Mouse (Mus musculus) c-Kit-positive CD71-negative TER-119-negative erythroid progenitor cells, embryonic 14.5 days (primary cell): ENCODE measurements around the gene Scn7a.

Experiments used
- DNase-seq: peaks from one replicate; pipeline ENCODE4 v3.0.0-alpha.2; 2013; ENCODE audit warnings: low read depth

Gene Scn7a

GRCm38 (mm10) chr2:66784765-66785164 is at the start of gene Scn7a:
Scn7a (minus strand) TSS chr2:66784914.
- DNase-seq: no peak

GRCm38 (mm10) chr2:66827729-66828128 is 43.0 kb upstream of the Scn7a start:
- DNase-seq: no peak

DNA sequence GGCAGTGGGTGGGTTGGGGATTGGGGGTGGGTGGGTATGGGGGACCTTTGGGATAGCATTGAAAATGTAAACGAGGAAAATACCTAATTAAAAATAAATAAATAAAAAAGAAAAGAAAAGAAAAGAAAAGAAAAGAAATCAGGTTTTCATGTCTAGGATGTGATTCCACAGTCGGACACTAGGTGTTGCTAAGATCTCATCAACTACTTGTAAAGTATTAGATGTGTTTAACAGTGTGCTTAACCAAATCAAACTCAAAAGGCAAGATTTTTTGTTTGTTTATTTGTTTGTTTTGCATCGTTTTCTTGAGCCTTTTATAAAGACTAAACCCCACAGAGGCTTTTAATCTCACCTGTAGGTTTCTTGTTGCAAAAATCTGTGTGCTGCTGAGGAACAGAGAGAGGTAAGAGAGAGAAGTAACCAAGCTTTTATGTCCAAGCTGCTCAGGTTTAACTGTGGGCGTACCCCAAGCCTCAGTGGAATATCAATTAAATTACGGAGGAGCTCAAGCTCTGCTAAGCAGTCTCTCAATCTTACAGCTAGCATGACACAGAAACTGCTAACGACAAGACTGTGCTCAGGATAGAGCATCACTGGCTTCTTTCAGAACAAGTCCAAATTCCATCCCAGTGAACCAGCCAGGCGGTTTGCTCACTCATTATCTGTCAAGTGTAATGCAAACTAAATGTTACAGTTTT is 35.3 kb upstream of the Scn7a start:
- DNase-seq: no peak

- DNase-seq: peak; percentile 3
These were observed 15.0 kb upstream of the Scn7a start for GRCm38 (mm10) chr2:66799676-66800249.

GRCm38 (mm10) chr2:66797493-66797892 is 12.8 kb upstream of the Scn7a start:
- no peak for DNase-seq

GRCm38 (mm10) chr2:66791629-66792028 is 6.9 kb upstream of the Scn7a start:
- no peak for DNase-seq

DNA sequence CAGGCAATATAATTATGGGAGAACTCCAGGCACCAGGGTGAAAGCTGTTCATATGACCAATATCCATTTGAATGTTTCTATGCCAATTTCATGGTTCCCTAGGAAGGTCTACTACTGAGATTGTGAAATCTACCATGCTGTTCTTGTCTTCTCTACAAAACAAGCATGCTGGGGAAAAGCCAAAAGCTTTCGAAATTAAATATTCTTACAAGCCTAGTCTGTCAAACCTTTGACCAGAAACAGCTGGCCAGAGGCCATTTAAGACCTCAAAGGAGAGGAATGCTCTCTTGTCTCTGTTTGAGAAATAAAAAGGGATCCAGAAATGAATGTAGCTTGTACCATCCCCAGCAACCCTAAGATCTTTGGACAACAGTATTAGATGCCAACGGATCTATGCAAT is 3.8 kb downstream of the Scn7a start:
- no peak for DNase-seq

- DNase-seq: no peak
These were observed 16.7 kb downstream of the Scn7a start for GRCm38 (mm10) chr2:66767980-66768379.

- no peak for DNase-seq
These were observed 19.5 kb downstream of the Scn7a start for GRCm38 (mm10) chr2:66765170-66765569.

- DNase-seq: peak; percentile 1
These were observed 21.8 kb downstream of the Scn7a start for GRCm38 (mm10) chr2:66762905-66763304.

GRCm38 (mm10) chr2:66728002-66728401 is 56.7 kb downstream of the Scn7a start:
- no peak for DNase-seq

- DNase-seq: no peak
These were observed 57.1 kb downstream of the Scn7a start for GRCm38 (mm10) chr2:66727585-66727974.

DNA sequence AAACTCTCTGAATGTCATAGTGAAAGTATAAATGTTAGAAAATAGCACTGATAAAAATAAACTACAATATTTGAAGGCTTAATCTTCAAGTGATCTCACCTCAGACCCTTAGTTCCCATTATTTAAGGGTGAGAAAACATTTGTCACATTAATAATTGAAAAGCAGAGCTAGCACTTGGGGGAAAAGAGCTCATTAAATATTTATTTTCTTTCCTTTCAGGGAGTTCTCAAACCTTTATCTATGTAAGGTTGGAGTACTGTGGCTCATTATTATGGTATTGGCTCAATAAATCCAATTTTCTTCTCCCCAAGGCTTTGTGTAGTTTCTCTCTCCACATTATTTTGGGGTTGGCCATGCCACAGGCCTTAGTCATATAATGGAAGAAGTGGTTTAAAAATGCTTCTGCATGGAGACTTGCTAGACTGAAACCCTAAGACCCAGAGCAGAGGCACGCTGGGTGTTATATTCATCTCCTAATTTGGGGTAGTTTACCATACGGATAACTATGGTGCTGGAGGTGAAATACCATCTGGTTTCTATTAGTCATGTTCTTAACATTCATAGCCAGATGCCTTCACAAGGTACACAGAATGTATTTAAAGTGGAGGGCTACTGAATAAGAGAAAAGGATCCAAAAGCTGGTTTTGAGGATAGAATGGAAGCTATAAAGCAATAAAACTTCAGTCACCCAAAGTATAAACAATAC is 57.7 kb downstream of the Scn7a start:
- no peak for DNase-seq

DNA sequence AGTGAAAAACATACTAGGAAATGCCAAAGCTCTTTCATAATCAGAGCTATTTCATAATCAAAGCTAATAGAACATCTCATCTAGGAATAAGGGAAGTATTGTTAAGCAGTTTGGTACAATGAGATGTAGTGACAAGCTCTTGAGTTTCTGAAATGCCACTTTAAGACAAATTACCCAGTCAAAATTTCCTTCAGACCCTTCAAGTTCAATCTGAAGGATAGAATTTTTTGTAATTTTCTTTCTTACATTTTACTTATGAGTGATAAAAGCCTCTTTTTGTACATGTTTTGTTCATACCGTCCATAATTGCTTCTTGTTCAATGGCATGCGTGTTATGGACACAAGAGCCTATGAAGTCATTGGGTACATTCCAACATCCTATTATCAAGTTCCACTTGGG is 72.6 kb downstream of the Scn7a start:
- DNase-seq: no peak

GRCm38 (mm10) chr2:66692300-66692699 is 92.4 kb downstream of the Scn7a start:
- no peak for DNase-seq

DNA sequence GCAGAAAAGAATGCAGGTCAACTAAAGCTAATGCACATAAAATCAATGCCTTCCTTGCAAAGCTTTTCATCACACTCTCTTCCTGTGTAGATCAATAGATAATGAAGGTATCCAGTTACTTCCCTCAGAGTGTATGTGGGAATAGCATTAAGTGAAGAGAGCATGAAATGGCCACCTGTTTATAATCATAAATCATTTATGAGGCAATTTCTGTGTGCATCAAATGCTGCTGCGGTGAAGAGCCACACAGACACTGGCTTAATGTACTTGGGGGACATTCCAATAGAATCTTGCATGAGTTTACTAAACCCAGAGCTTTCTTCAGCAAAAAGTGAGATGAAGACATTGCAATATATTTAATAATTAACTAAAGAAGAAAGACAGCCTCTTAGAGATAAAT is 122.7 kb downstream of the Scn7a start:
- no peak for DNase-seq

DNA sequence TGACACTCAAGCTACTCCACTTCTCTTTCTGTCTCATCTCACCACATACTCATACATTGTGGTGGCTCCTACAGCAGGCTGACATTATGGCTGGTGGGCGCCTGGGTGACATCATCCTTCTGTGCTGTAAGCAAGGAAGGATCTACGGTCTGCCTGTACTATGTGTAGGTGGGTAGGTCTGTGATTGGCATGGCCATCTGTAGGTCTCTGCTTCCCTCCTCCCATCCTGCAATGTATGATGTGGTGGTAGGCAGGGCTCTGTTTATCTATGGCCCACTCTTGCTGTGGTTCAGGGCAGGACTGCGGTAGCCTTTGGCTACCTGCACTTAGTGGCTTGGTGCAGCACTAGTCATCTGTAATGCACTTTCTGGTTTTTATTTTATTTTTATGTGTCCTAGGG is 128.3 kb downstream of the Scn7a start:
- DNase-seq: no peak

- no peak for DNase-seq
These were observed 129.3 kb downstream of the Scn7a start for GRCm38 (mm10) chr2:66655431-66655830.

DNA sequence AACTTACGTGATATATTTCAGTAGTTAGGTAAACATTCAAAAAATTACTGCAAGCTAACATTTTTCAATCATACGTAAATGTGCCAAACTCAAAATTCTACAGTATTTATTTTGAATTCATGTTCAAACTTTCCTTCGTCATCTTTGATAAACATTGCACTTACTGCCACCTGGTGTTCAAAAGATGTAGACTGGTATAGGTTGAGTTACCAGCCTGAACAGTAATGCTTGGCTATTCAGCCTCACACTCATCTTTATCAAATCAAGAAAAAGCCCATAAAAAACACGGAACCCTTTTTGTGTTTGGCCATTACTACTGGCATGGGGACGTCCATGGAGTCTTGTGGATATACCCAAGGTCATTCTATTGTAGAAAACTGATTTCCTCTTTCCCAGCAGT is 140.3 kb downstream of the Scn7a start:
- peak; percentile 1 for DNase-seq

DNA sequence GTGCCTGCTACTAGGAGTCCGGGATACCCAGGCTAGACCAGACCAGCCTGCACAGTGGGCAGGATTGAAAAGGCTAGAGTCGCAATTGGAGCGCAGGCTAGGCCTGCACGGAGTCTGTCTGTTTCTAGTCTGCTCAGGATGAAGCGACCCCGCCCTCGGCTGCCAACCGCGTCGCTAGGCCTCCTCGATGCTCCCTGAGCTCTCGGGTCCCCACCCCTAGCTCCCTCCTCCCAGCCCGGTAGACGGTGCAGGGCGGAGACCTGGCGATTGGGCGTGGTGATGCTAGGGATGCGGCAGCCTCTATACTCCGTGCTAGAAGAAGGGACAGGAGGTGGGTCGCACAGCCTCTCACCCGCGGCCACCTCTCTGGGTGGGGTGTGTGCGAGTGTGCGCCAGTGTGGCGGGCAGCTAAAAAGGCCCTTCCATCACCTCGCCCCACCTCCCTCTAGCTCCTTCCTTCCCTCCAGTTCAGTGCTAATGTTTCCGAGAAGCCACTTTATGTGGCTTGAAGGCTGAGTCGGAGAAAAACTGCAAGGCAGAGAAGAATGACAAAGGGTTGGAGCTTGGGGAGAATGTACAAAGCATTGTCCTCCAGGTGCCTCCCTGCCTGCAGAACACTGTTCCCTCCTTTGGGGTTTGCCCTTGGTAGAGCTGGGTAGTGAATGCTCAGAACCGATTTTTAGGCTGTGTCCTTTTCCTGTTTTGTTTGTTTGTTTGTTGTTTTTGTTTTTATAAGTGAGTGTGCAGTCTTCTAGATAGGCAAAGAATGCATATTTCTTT is 149.9 kb downstream of the Scn7a start, which contains the start of gene Scn9a:
Gene Scn9a, minus strand, starts transcription at position 383 of the 780 bp plus-strand sequence.
- DNase-seq: no peak

DNA sequence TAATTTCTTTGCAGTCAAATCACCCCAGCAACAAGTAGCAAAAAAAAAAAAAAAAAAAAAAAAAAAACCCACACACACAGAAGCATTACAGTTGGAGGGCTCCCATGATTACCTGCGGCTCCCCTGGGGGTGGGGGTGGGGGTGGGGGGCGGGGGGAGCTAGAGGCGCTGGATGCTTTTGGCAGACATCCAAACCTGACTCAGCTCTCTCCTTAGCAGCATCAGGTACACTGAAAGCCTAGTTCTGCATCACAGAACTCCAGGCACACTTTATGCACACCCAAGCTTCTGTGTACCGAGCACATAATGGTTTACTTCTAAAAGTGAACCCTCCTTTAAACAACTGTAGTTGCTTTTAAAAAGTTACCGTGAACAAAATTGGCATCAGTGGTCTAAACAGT is 152.0 kb downstream of the Scn7a start:
- DNase-seq: no peak
